Mouse (Mus musculus): ENCODE measurements around the gene Tcte2. TPM values are rescaled to one million over a fixed set of nuclear protein-coding genes. Genes with fewer than 3 reads are reported as not detected.

The Tcte2 gene
- total RNA-seq, 2 experiments from 2014 or later, result 13.6 to 17.9 TPM

- intact Hi-C loops (cut with DNase I), result no loop called here
- no peak for DNase-seq (ENCODE audit: extremely low spot score in 1 of 2, low spot score in 2 of 2)
Measured at GRCm38 (mm10) chr17:13753918-13754317, 7.7 kb downstream of the Tcte2 start.

- intact Hi-C loops (cut with DNase I), result no loop called here
- DNase-seq (ENCODE audit: extremely low spot score in 1 of 2, low spot score in 2 of 2), result no peak
Measured at GRCm38 (mm10) chr17:13749027-13749426, 12.6 kb downstream of the Tcte2 start.

- no peak for DNase-seq (ENCODE audit: extremely low spot score in 1 of 2, low spot score in 2 of 2)
- intact Hi-C loops (cut with DNase I), result no loop called here
Measured at GRCm38 (mm10) chr17:13747681-13748080, 13.9 kb downstream of the Tcte2 start.

- intact Hi-C loops (cut with DNase I), result no loop called here
- no peak for DNase-seq (ENCODE audit: extremely low spot score in 1 of 2, low spot score in 2 of 2)
Measured at GRCm38 (mm10) chr17:13746330-13746729, 15.3 kb downstream of the Tcte2 start.

GRCm38 (mm10) chr17:13745373-13745772 is 16.3 kb downstream of the Tcte2 start:
- DNase-seq (ENCODE audit: extremely low spot score in 1 of 2, low spot score in 2 of 2), result no peak
- intact Hi-C loops (cut with DNase I), result no loop called here

GRCm38 (mm10) chr17:13744824-13745223 is 16.8 kb downstream of the Tcte2 start:
- intact Hi-C loops (cut with DNase I), result no loop called here
- DNase-seq (ENCODE audit: extremely low spot score in 1 of 2, low spot score in 2 of 2), result peak in 1 of 2 experiments; percentile 70

- DNase-seq (ENCODE audit: extremely low spot score in 1 of 2, low spot score in 2 of 2), result no peak
- intact Hi-C loops (cut with DNase I), result no loop called here
Measured at GRCm38 (mm10) chr17:13744219-13744618, 17.4 kb downstream of the Tcte2 start.

GRCm38 (mm10) chr17:13743709-13744079 is 17.9 kb downstream of the Tcte2 start:
- no peak for DNase-seq (ENCODE audit: extremely low spot score in 1 of 2, low spot score in 2 of 2)
- intact Hi-C loops (cut with DNase I), result no loop called here

- intact Hi-C loops (cut with DNase I), result no loop called here
- no peak for DNase-seq (ENCODE audit: extremely low spot score in 1 of 2, low spot score in 2 of 2)
Measured at GRCm38 (mm10) chr17:13742941-13743708, 18.5 kb downstream of the Tcte2 start.

GRCm38 (mm10) chr17:13742334-13742733 is 19.3 kb downstream of the Tcte2 start:
- intact Hi-C loops (cut with DNase I), result no loop called here
- no peak for DNase-seq (ENCODE audit: extremely low spot score in 1 of 2, low spot score in 2 of 2)

GRCm38 (mm10) chr17:13741611-13742010 is 20.0 kb downstream of the Tcte2 start:
- intact Hi-C loops (cut with DNase I), result no loop called here
- no peak for DNase-seq (ENCODE audit: extremely low spot score in 1 of 2, low spot score in 2 of 2)

GRCm38 (mm10) chr17:13740796-13741195 is 20.8 kb downstream of the Tcte2 start:
- intact Hi-C loops (cut with DNase I), result no loop called here
- DNase-seq (ENCODE audit: extremely low spot score in 1 of 2, low spot score in 2 of 2), result no peak

GRCm38 (mm10) chr17:13739981-13740380 is 21.6 kb downstream of the Tcte2 start:
- intact Hi-C loops (cut with DNase I), result no loop called here
- no peak for DNase-seq (ENCODE audit: extremely low spot score in 1 of 2, low spot score in 2 of 2)

GRCm38 (mm10) chr17:13738916-13739315 is 22.7 kb downstream of the Tcte2 start:
- DNase-seq (ENCODE audit: extremely low spot score in 1 of 2, low spot score in 2 of 2), result no peak
- intact Hi-C loops (cut with DNase I), result no loop called here

- intact Hi-C loops (cut with DNase I), result no loop called here
- DNase-seq (ENCODE audit: extremely low spot score in 1 of 2, low spot score in 2 of 2), result no peak
Measured at GRCm38 (mm10) chr17:13738121-13738776, 23.4 kb downstream of the Tcte2 start.

GRCm38 (mm10) chr17:13737336-13737735 is 24.3 kb downstream of the Tcte2 start:
- intact Hi-C loops (cut with DNase I), result no loop called here
- no peak for DNase-seq (ENCODE audit: extremely low spot score in 1 of 2, low spot score in 2 of 2)

- DNase-seq (ENCODE audit: extremely low spot score in 1 of 2, low spot score in 2 of 2), result no peak
- intact Hi-C loops (cut with DNase I), result no loop called here
Measured at GRCm38 (mm10) chr17:13735803-13736282, 25.8 kb downstream of the Tcte2 start.

- intact Hi-C loops (cut with DNase I), result no loop called here
- no peak for DNase-seq (ENCODE audit: extremely low spot score in 1 of 2, low spot score in 2 of 2)
Measured at GRCm38 (mm10) chr17:13735057-13735456, 26.6 kb downstream of the Tcte2 start.

GRCm38 (mm10) chr17:13733971-13734370 is 27.7 kb downstream of the Tcte2 start:
- no peak for DNase-seq (ENCODE audit: extremely low spot score in 1 of 2, low spot score in 2 of 2)
- intact Hi-C loops (cut with DNase I), result no loop called here

GRCm38 (mm10) chr17:13732685-13733084 is 28.9 kb downstream of the Tcte2 start:
- DNase-seq (ENCODE audit: extremely low spot score in 1 of 2, low spot score in 2 of 2), result no peak
- intact Hi-C loops (cut with DNase I), result no loop called here

Measured in left cerebral cortex, postnatal 10 days (tissue).